Mouse (Mus musculus) myocyte (in vitro differentiated cells): ENCODE measurements around the gene Ms4a2.

Experiments used
- CEBPB ChIP-seq: IDR thresholded peaks from 2 replicates; pipeline ENCODE4 v1.6.1; 2011; ENCODE audit warnings: mild to moderate bottlenecking, moderate library complexity; ENCODE audit not compliant: poor library complexity, insufficient read depth, severe bottlenecking
- E2F4 ChIP-seq: IDR thresholded peaks from one replicate; pipeline ENCODE4 v1.6.1; 2011; ENCODE audit warnings: mild to moderate bottlenecking, control low read depth, moderate library complexity; ENCODE audit not compliant: insufficient read depth
- POLR2A ChIP-seq: IDR thresholded peaks from one replicate; pipeline ENCODE4 v1.6.1; 2011; ENCODE audit warnings: low read depth, mild to moderate bottlenecking, control low read depth, moderate library complexity; ENCODE audit not compliant: insufficient read length

GRCm38 (mm10) chr19:11660459-11660858 is 36.9 kb upstream of the Ms4a2 start, which contains the start of gene Oosp2:
- TF ChIP-seq POLR2A (no peak), CEBPB (no peak), E2F4 (no peak)
